Mouse (Mus musculus) naive thymus-derived CD4-positive, alpha-beta T cell, adult 2 months (primary cell): ENCODE data around the gene Stat1.

Experiments
- DNase-seq: peaks from one replicate; pipeline ENCODE4 v3.0.0-alpha.2; 2011; ENCODE audit warnings: low read depth

Gene Stat1

DNA sequence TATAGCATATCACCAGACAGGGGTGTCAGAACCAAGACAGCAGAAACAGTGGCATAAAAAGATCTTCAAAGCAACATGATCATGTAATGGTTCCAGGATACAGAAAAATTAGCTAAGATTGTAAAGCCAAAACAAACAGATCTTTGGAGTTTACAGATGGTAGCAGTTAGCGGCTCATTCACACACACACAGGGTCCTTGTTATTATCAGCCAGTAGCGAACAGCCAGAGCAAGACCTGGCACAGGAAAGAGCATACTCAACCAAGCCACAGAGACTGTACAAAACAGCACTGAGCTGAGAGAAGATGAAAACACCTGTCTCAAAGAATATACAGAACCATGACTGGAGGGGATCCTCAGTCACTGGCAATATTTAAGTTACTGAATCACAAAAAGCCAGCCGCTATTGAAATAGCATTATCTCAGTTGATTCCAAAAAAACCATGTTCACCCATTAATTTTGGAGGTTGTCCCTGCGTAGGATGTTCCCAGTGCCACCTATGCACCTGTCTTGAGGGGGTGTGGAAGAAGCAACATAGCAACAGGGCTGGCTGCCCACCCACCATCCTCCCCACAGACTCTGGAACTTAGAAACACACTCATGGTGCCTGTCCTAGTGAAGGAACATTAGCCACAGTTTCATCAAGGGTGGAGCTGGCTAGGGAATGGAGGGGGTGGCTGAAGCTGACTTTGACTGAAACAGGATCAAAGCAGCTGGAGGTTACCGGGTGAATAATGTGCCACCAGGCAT is 44.6 kb downstream of the Stat1 start:
- DNase-seq: no peak

DNA sequence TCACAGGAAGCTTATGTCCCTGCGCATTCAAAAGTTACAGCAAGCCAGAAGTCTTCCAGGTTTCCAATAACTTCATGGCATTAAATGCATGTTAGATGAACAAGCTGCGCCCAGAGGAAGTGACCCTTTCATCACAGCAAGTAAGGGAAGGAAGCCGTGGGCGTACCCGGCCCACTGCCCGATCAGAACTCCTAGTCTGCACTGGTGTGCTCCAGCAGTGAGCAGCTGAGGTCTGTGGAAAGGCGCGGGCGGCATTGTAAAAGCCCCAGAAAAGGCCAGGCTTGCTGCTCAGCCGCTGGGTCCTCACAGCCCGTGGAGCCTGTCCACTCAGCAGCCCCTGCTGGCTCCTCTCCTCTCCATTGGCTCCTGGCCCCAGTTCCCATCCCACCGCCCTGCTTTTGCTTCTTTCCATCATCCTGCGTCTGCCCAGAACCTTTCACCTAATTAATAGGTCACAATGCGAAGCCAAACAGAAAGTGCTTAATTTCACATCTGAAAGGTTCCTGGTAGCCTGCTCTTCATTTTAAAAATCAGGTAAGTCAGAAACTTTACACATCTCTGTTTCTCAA is 47.5 kb downstream of the Stat1 start:
- DNase-seq: no peak

DNA sequence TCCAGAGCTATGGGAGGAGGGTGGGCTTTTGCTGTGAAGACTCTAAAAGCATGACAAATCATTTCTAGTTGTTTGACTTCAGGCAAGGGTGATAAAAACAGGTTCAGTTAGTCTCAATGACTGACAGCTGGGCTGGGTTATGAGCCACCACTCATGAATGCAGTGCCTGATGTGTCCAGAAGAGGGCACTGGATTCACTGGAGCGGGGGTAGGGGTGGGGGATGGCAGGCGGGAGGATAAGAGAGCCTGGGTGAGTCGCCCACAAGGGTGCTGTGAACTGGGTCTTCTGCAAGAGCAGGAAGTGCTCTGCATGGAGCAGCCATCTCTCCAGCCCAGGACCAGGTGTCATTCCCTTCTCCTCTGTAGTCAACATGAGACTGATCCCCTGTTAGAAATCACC is 50.8 kb downstream of the Stat1 start:
- DNase-seq: peak; percentile 80

GRCm38 (mm10) chr1:52170747-52171146 is 51.5 kb downstream of the Stat1 start:
- peak; percentile 26 for DNase-seq

- peak; percentile 37 for DNase-seq
These were observed 52.0 kb downstream of the Stat1 start for GRCm38 (mm10) chr1:52171271-52171670.

DNA sequence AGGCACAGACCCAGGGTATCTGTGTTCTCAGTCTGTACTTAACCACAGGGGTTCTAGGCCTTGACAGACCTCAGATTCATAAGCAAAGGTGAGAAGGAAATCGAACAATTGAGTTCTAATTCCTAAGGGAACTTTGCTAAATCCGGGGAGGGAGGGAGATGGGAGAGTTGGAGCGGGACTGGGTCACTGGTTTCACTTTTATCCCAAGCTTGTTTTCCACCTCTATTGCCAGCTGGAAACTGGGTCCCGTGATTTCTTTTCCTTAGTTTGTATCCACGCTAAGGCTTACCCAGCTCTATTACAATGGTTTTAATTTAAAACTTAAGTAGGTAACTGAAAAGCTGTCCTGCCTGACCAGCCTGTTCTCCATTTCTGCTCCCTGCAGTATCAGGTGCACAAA is 56.1 kb downstream of the Stat1 start:
- DNase-seq: no peak

DNA sequence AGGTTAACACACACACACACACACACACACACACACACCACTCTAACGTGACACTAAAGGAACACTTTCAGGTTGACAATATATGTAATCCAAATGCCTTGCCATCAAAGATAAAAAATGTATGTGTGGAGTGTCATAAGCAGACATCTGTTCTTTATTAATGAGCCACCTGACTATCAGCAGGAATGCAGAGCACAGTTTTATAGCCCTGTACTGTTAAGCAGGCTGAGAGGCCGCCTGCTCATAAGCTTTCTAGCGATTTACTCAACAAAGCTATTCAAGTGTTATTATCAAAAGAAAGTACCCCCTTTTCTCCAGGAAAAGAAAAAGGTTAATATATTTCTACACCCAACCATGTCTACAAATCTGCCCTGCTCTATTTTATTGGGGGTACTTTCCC is 56.7 kb downstream of the Stat1 start:
- peak; percentile 10 for DNase-seq

DNA sequence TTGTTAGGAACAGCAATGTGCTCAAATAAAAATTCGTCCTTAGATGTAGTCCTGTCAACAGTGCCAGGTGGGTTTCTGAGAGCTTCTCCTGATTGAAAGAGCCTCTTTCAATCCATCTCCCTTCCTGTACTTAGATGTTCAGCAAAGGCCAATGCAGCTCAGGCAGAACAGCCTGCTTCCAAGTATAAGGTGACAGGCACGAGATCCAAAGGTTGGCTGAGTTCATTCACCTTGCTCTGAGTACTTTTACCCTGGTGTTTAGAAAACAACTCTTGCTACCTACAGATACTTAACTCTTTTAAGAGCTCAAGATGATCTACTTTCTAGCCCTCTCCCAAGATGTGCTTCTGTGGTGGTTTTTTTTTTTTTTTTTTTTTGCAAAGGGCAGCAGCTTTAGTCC is 57.8 kb downstream of the Stat1 start:
- DNase-seq: no peak

DNA sequence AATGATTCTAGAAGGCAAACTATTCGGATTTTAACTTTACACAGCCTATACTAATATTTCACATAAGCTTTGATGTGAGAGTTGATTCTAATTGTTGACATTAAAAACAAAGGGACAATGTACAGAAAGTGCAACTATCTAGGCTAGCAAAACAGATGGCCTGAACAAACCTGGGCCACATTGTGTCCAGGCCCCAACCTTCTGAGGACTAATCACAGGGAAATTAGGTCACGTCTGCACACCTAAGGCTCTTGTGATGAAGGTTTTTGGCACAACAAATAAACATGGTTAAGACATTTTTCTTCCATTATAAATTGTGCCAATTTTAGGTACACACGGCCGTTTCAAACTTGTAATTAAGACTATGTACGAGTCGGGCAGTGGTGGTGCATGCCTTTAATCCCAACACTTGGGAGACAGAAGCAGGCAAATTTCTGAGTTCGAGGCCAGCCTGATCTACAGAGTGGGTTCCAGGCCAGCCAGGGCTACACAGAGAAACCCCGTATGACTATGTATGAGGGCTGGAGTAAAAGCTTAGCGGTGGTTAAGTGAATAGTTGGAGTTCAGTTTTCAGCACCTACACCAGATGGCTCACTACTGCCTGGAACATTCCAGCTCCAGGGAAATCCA is 60.8 kb downstream of the Stat1 start:
- DNase-seq: no peak

GRCm38 (mm10) chr1:52181994-52182393 is 62.8 kb downstream of the Stat1 start:
- DNase-seq: no peak

GRCm38 (mm10) chr1:52182992-52183391 is 63.8 kb downstream of the Stat1 start:
- DNase-seq: no peak
